Mouse (Mus musculus) testis, postnatal 14 days (tissue): ENCODE results near the gene Ica1.

Source experiments
- DNase-seq: peaks from one replicate; pipeline ENCODE4 v3.0.0; 2021; ENCODE audit warnings: low spot score

The Ica1 gene

GRCm38 (mm10) chr6:8742449-8742848 lies 35.8 kb downstream of the Ica1 start:
- no peak for DNase-seq

- DNase-seq: no peak
Measured at GRCm38 (mm10) chr6:8741659-8742058, 36.6 kb downstream of the Ica1 start.

GRCm38 (mm10) chr6:8740092-8740491 lies 38.2 kb downstream of the Ica1 start:
- DNase-seq: no peak

- no peak for DNase-seq
Measured at GRCm38 (mm10) chr6:8738396-8738795, 39.9 kb downstream of the Ica1 start.

- DNase-seq: no peak
Measured at GRCm38 (mm10) chr6:8736493-8736820, 41.8 kb downstream of the Ica1 start.

- DNase-seq: no peak
Measured at GRCm38 (mm10) chr6:8735657-8736492, 42.4 kb downstream of the Ica1 start.

GRCm38 (mm10) chr6:8735044-8735443 lies 43.2 kb downstream of the Ica1 start:
- DNase-seq: no peak

GRCm38 (mm10) chr6:8732492-8732891 lies 45.8 kb downstream of the Ica1 start:
- DNase-seq: no peak

- no peak for DNase-seq
Measured at GRCm38 (mm10) chr6:8731656-8732191, 46.6 kb downstream of the Ica1 start.

- DNase-seq: no peak
Measured at GRCm38 (mm10) chr6:8730433-8730832, 47.9 kb downstream of the Ica1 start.

GRCm38 (mm10) chr6:8727806-8728205 lies 50.5 kb downstream of the Ica1 start:
- no peak for DNase-seq

GRCm38 (mm10) chr6:8725610-8726009 lies 52.7 kb downstream of the Ica1 start:
- DNase-seq: no peak

GRCm38 (mm10) chr6:8719692-8720091 lies 58.6 kb downstream of the Ica1 start:
- no peak for DNase-seq

- DNase-seq: no peak
Measured at GRCm38 (mm10) chr6:8717967-8718366, 60.3 kb downstream of the Ica1 start.

GRCm38 (mm10) chr6:8716539-8716938 lies 61.7 kb downstream of the Ica1 start:
- DNase-seq: no peak

GRCm38 (mm10) chr6:8711246-8711645 lies 67.0 kb downstream of the Ica1 start:
- DNase-seq: no peak

GRCm38 (mm10) chr6:8694636-8695514 lies 83.4 kb downstream of the Ica1 start:
- DNase-seq: no peak

GRCm38 (mm10) chr6:8693926-8694635 lies 84.2 kb downstream of the Ica1 start:
- no peak for DNase-seq

- DNase-seq: no peak
Measured at GRCm38 (mm10) chr6:8693141-8693881, 85.0 kb downstream of the Ica1 start.

GRCm38 (mm10) chr6:8691199-8691975 lies 86.9 kb downstream of the Ica1 start:
- no peak for DNase-seq

- no peak for DNase-seq
Measured at GRCm38 (mm10) chr6:8690441-8690840, 87.8 kb downstream of the Ica1 start.
